Mouse (Mus musculus) MEL (cell line): ENCODE measurements around the gene Plk1. TPM values are rescaled to one million over a fixed set of nuclear protein-coding genes. Genes with fewer than 3 reads are reported as not detected.

ENCODE experiments used
- DNase-seq: peaks from one replicate; pipeline ENCODE4 v3.0.0; 2011; ENCODE audit warnings: low read depth, low spot score
- H3K27ac ChIP-seq: 2 replicates; pipeline ENCODE4 v1.5.1; 2012; ENCODE audit warnings: low read depth, mild to moderate bottlenecking, control low read depth, low read length, moderate library complexity; ENCODE audit not compliant: control insufficient read depth
- H3K27me3 ChIP-seq, 2 experiments: fragments of 150-350 bp in 1 of 2; sonication (generic) in 1 of 2; 2 replicates each; pipeline ENCODE4 v1.6.1; 2012; ENCODE audit warnings: low read length in 2 of 2, mild to moderate bottlenecking in 2 of 2, improper control_type of control experiment in 1 of 2, moderate library complexity in 1 of 2; ENCODE audit not compliant: insufficient read depth in 2 of 2, control insufficient read depth in 1 of 2
- H3K36me3 ChIP-seq, 2 experiments: 2 replicates each; pipeline ENCODE4 v1.6.1; 2012 to 2014; ENCODE audit warnings: low read length in 2 of 2, improper control_type of control experiment in 1 of 2, inconsistent platforms in 1 of 2, mild to moderate bottlenecking in 1 of 2; ENCODE audit not compliant: insufficient read depth in 2 of 2, control insufficient read depth in 1 of 2
- H3K4me1 ChIP-seq, 2 experiments: fragments of 150-350 bp in 1 of 2; sonication (generic) in 1 of 2; 2 replicates each; pipeline ENCODE4 v1.6.1; 2012; ENCODE audit warnings: low read length in 2 of 2, improper control_type of control experiment in 1 of 2, mild to moderate bottlenecking in 1 of 2; ENCODE audit not compliant: insufficient read depth in 2 of 2, control insufficient read depth in 1 of 2
- H3K4me3 ChIP-seq, 2 experiments: fragments of 150-350 bp in 1 of 2; sonication (generic) in 1 of 2; 2 replicates each; pipeline ENCODE4 v1.5.1; 2012; ENCODE audit warnings: low read depth in 2 of 2, low read length in 2 of 2, mild to moderate bottlenecking in 2 of 2, moderate library complexity in 2 of 2, control low read depth in 1 of 2, improper control_type of control experiment in 1 of 2; ENCODE audit not compliant: control insufficient read depth in 1 of 2, insufficient read depth in 1 of 2
- H3K79me2 ChIP-seq: 2 replicates; pipeline ENCODE4 v1.6.1; 2012; ENCODE audit warnings: mild to moderate bottlenecking, low read length, moderate library complexity; ENCODE audit not compliant: control insufficient read depth, poor library complexity, insufficient read depth
- H3K9ac ChIP-seq: 2 replicates; pipeline ENCODE4 v1.6.1; 2012; ENCODE audit warnings: low read depth, mild to moderate bottlenecking, control low read depth, low read length, moderate library complexity; ENCODE audit not compliant: control insufficient read depth, poor library complexity, severe bottlenecking
- H3K9me3 ChIP-seq: fragments of 150-350 bp; sonication (generic); replicated peaks from 2 replicates; pipeline ENCODE4 v1.6.1; 2012; ENCODE audit warnings: mild to moderate bottlenecking, low read length, improper control_type of control experiment, moderate library complexity; ENCODE audit not compliant: insufficient read depth
- BHLHE40 ChIP-seq: IDR thresholded peaks from 2 replicates; pipeline ENCODE4 v1.6.1; 2012; ENCODE audit warnings: low read depth, mild to moderate bottlenecking, inconsistent platforms, low read length, improper control_type of control experiment, borderline replicate concordance
- CHD1 ChIP-seq: IDR thresholded peaks from 2 replicates; pipeline ENCODE4 v1.6.1; 2012; ENCODE audit warnings: low read depth, mild to moderate bottlenecking, inconsistent platforms, low read length, improper control_type of control experiment
- CHD2 ChIP-seq: IDR thresholded peaks from 2 replicates; pipeline ENCODE4 v1.6.1; 2011; ENCODE audit warnings: low read length, improper control_type of control experiment
- CTCF ChIP-seq, 3 experiments: IDR thresholded peaks in 2 of 3; conservative IDR thresholded peaks in 1 of 3; 2 replicates each; pipeline ENCODE4 v1.5.1; 2011 to 2012; ENCODE audit warnings: low read length in 3 of 3, low read depth in 2 of 3, mild to moderate bottlenecking in 2 of 3, improper control_type of control experiment in 1 of 3, inconsistent platforms in 1 of 3, mixed read lengths in 1 of 3, moderate library complexity in 1 of 3; ENCODE audit not compliant: control insufficient read depth in 1 of 3, insufficient read depth in 1 of 3, poor library complexity in 1 of 3, severe bottlenecking in 1 of 3
- ELF1 ChIP-seq: IDR thresholded peaks from 2 replicates; pipeline ENCODE4 v1.6.1; 2014; ENCODE audit warnings: low read depth, mild to moderate bottlenecking, inconsistent platforms, low read length, improper control_type of control experiment, moderate library complexity
- EP300 ChIP-seq, 2 experiments: IDR thresholded peaks; 2 replicates each; pipeline ENCODE4 v1.6.1; 2011; ENCODE audit warnings: improper control_type of control experiment in 2 of 2, low read length in 2 of 2, low read depth in 1 of 2, mild to moderate bottlenecking in 1 of 2
- ETS1 ChIP-seq: IDR thresholded peaks from 2 replicates; pipeline ENCODE4 v1.6.1; 2012; ENCODE audit warnings: low read depth, mild to moderate bottlenecking, inconsistent platforms, low read length, improper control_type of control experiment, moderate library complexity
- GABPA ChIP-seq: IDR thresholded peaks from 2 replicates; pipeline ENCODE4 v1.6.1; 2012; ENCODE audit warnings: low read depth, mild to moderate bottlenecking, inconsistent platforms, low read length, improper control_type of control experiment, moderate library complexity
- GATA1 ChIP-seq: IDR thresholded peaks from 2 replicates; pipeline ENCODE4 v1.6.1; 2011; ENCODE audit warnings: low read depth, low read length, improper control_type of control experiment
- HCFC1 ChIP-seq: IDR thresholded peaks from 2 replicates; pipeline ENCODE4 v1.6.1; 2012; ENCODE audit warnings: low read depth, mild to moderate bottlenecking, inconsistent platforms, low read length, improper control_type of control experiment, moderate library complexity
- KAT2A ChIP-seq: conservative IDR thresholded peaks from 2 replicates; pipeline ENCODE4 v1.6.1; 2012; ENCODE audit warnings: low read depth, low read length, improper control_type of control experiment, inconsistent platforms
- MAFK ChIP-seq: IDR thresholded peaks from 2 replicates; pipeline ENCODE4 v1.6.1; 2011; ENCODE audit warnings: low read depth, mild to moderate bottlenecking, low read length, improper control_type of control experiment, borderline replicate concordance
- MAZ ChIP-seq: IDR thresholded peaks from 2 replicates; pipeline ENCODE4 v1.6.1; 2012; ENCODE audit warnings: low read depth, mild to moderate bottlenecking, inconsistent platforms, low read length, improper control_type of control experiment
- MXI1 ChIP-seq: IDR thresholded peaks from 2 replicates; pipeline ENCODE4 v1.6.1; 2011; ENCODE audit warnings: mild to moderate bottlenecking, low read depth, low read length, improper control_type of control experiment
- MYB ChIP-seq: IDR thresholded peaks from 2 replicates; pipeline ENCODE4 v1.6.1; 2011; ENCODE audit warnings: mild to moderate bottlenecking, low read depth, low read length, improper control_type of control experiment
- MYC ChIP-seq: IDR thresholded peaks from 2 replicates; pipeline ENCODE4 v1.6.1; 2011; ENCODE audit warnings: low read depth, mild to moderate bottlenecking, low read length, improper control_type of control experiment, moderate library complexity
- NELFE ChIP-seq: IDR thresholded peaks from 2 replicates; pipeline ENCODE4 v1.6.1; 2011; ENCODE audit warnings: low read depth, low read length, improper control_type of control experiment
- POLR2AphosphoS5 ChIP-seq: IDR thresholded peaks from 2 replicates; pipeline ENCODE4 v1.6.1; 2012; ENCODE audit warnings: low read depth, borderline replicate concordance, mild to moderate bottlenecking, inconsistent platforms, low read length, moderate library complexity, mixed read lengths
- RAD21 ChIP-seq: IDR thresholded peaks from 2 replicates; pipeline ENCODE4 v1.6.1; 2011; ENCODE audit warnings: mild to moderate bottlenecking, low read depth, low read length, improper control_type of control experiment
- RCOR1 ChIP-seq: IDR thresholded peaks from 2 replicates; pipeline ENCODE4 v1.6.1; 2012; ENCODE audit warnings: low read depth, mild to moderate bottlenecking, inconsistent platforms, low read length, improper control_type of control experiment
- SIN3A ChIP-seq: IDR thresholded peaks from 2 replicates; pipeline ENCODE4 v1.6.1; 2012; ENCODE audit warnings: low read length, improper control_type of control experiment, inconsistent platforms
- SMC3 ChIP-seq: IDR thresholded peaks from 2 replicates; pipeline ENCODE4 v1.6.1; 2011; ENCODE audit warnings: low read depth, low read length, improper control_type of control experiment
- TAL1 ChIP-seq: IDR thresholded peaks from 2 replicates; pipeline ENCODE4 v1.6.1; 2012; ENCODE audit warnings: mild to moderate bottlenecking, inconsistent platforms, low read length, moderate library complexity, mixed read lengths
- TBP ChIP-seq: IDR thresholded peaks from 2 replicates; pipeline ENCODE4 v1.8.0; 2011; ENCODE audit warnings: low read depth, low read length, improper control_type of control experiment
- TCF12 ChIP-seq: IDR thresholded peaks from 2 replicates; pipeline ENCODE4 v1.6.1; 2014; ENCODE audit warnings: low read depth, mild to moderate bottlenecking, inconsistent platforms, low read length, improper control_type of control experiment, moderate library complexity
- USF2 ChIP-seq, 2 experiments: IDR thresholded peaks; 2 replicates each; pipeline ENCODE4 v1.6.1; 2011 to 2012; ENCODE audit warnings: improper control_type of control experiment in 2 of 2, low read length in 2 of 2, borderline replicate concordance in 1 of 2, inconsistent platforms in 1 of 2, low read depth in 1 of 2, mild to moderate bottlenecking in 1 of 2; ENCODE audit not compliant: insufficient read depth in 1 of 2
- ZKSCAN1 ChIP-seq: IDR thresholded peaks from 2 replicates; pipeline ENCODE4 v1.6.1; 2012; ENCODE audit warnings: low read depth, mild to moderate bottlenecking, inconsistent platforms, low read length, improper control_type of control experiment, moderate library complexity
- ZMIZ1 ChIP-seq: IDR thresholded peaks from 2 replicates; pipeline ENCODE4 v1.6.1; 2012; ENCODE audit warnings: low read depth, mild to moderate bottlenecking, inconsistent platforms, low read length, improper control_type of control experiment, moderate library complexity
- ZNF384 ChIP-seq: IDR thresholded peaks from 2 replicates; pipeline ENCODE4 v1.6.1; 2012; ENCODE audit warnings: low read depth, mild to moderate bottlenecking, inconsistent platforms, low read length, improper control_type of control experiment
- polyA plus RNA-seq, 2 experiments: library from polyadenylated mRNA; stranded (reverse) in 1 of 2; unstranded in 1 of 2; fragments of >175 nt in 1 of 2; fragments of >200 nt in 1 of 2; gene quantifications; 2 replicates each; pipeline versions ENCODE4 v1.2.1 to v1.2.4; 2012; ENCODE audit warnings: low replicate concordance in 2 of 2, low read depth in 1 of 2; ENCODE audit not compliant: insufficient read length in 2 of 2, insufficient read depth in 1 of 2, missing spikeins in 1 of 2
- total RNA-seq: library from RNA; depleted of rRNA; stranded (reverse); fragments of 300-350 nt; gene quantifications from 2 replicates; pipeline ENCODE4 v1.2.3, GENCODE M21; 2012

Gene Plk1
- total and polyA plus RNA-seq, 3 experiments: 46.7 to 244 (median 157) TPM

GRCm38 (mm10) chr7:122184569-122184968, 25.3 kb downstream of the Plk1 start:
- Histone ChIP-seq H3K4me1 (no peaks in the 10 kb centered on the region), H3K79me2 (no peaks in the 10 kb centered on the region), H3K36me3 (no peaks in the 10 kb centered on the region), H3K27me3 (peaks cover 0 to 3% of the 10 kb centered on the region in 2 experiments; a peak in 3 of 4 replicates), H3K27ac (no peak overlapping the region)
- DNase-seq: no peak
- no peak for TF ChIP-seq EP300 (IDR thresholded peaks at IDR 0.05; ENCODE audit: low read depth in 1 of 2, low read length in 2 of 2)
- TF ChIP-seq KAT2A: no peak
- TF ChIP-seq GABPA: no peak
- no peak for TF ChIP-seq TBP
- TF ChIP-seq MXI1: no peak
- no peak for TF ChIP-seq CHD1
- no peak for TF ChIP-seq CHD2
- TF ChIP-seq MYB: no peak
- TF ChIP-seq BHLHE40: no peak
- no peak for TF ChIP-seq MAZ
- TF ChIP-seq ZMIZ1: no peak
- no peak for TF ChIP-seq POLR2AphosphoS5
- no peak for TF ChIP-seq TCF12
- TF ChIP-seq ETS1: no peak
- no peak for TF ChIP-seq GATA1
- TF ChIP-seq NELFE: no peak
- no peak for TF ChIP-seq USF2 (IDR thresholded peaks at IDR 0.05; ENCODE audit: borderline replicate concordance in 1 of 2, insufficient read depth in 1 of 2, low read depth in 1 of 2, low read length in 2 of 2)
- TF ChIP-seq HCFC1: no peak
- TF ChIP-seq, all 39 proteins: peak for 0
- H3K9ac ChIP-seq: no peak overlapping the region
- no peaks in the 10 kb centered on the region for H3K9me3 ChIP-seq
- no peak overlapping the region for H3K4me3 ChIP-seq

GRCm38 (mm10) chr7:122186043-122186442, 26.8 kb downstream of the Plk1 start, which contains the start of gene Ern2:
TSS of gene Ern2 (minus strand) at chr7:122186207.
- H3K9me3 ChIP-seq: no peaks in the 10 kb centered on the region
- no peak for TF ChIP-seq MAZ
- no peak for TF ChIP-seq CHD1
- TF ChIP-seq HCFC1: no peak
- TF ChIP-seq ZNF384: no peak
- no peak for TF ChIP-seq RAD21
- TF ChIP-seq SIN3A: no peak
- no peak for TF ChIP-seq ELF1
- no peak for TF ChIP-seq ZMIZ1
- no peak for TF ChIP-seq SMC3
- TF ChIP-seq CTCF (IDR thresholded peaks at IDR 0.05 in 2 of 3, conservative IDR thresholded peaks at IDR 0.05 in 1 of 3; ENCODE audit: control insufficient read depth in 1 of 3, insufficient read depth in 1 of 3, low read depth in 2 of 3, low read length in 3 of 3, poor library complexity in 1 of 3, severe bottlenecking in 1 of 3): no peak
- no peak for TF ChIP-seq MAFK
- TF ChIP-seq TAL1: no peak
- TF ChIP-seq ZKSCAN1: no peak
- TF ChIP-seq ETS1: no peak
- no peak for TF ChIP-seq RCOR1
- no peak for TF ChIP-seq POLR2AphosphoS5
- TF ChIP-seq NELFE: no peak
- no peak for TF ChIP-seq MYC
- no peak for TF ChIP-seq MXI1
- H3K36me3 ChIP-seq: no peaks in the 10 kb centered on the region
- H3K79me2 ChIP-seq: no peaks in the 10 kb centered on the region
- H3K27ac ChIP-seq: no peak within 1 kb of the TSS
- no peaks in the 10 kb centered on the region for H3K4me1 ChIP-seq
- DNase-seq: no peak
- no peak within 1 kb of the TSS for H3K9ac ChIP-seq
- no peaks in the 10 kb centered on the region; a peak in 2 of 4 replicates for H3K27me3 ChIP-seq
- H3K4me3 ChIP-seq: no peak within 1 kb of the TSS
